Mouse (Mus musculus) cerebellum, postnatal 4 days (tissue): Measurements from ENCODE around the gene Platr17.
"Not testable (repeated sequence)": the region's sequence is repeated elsewhere in the genome, so short reads cannot be mapped to it uniquely, and the experiment has no call there.

Experiments
- DNase-seq, 2 experiments: peaks; one replicate each; pipeline ENCODE4 v3.0.0; 2022; ENCODE audit warnings: low spot score in 2 of 2, mixed read lengths in 1 of 2

Platr17 gene

GRCm38 (mm10) chr17:33940206-33940805, 35.4 kb downstream of the Platr17 start, which contains the start of the genes Pfdn6 and Wdr46:
Pfdn6 (minus strand) TSS chr17:33940343.
Wdr46 (plus strand) TSS chr17:33940660.
- DNase-seq: peak; percentile 69 to 83

- no peak for DNase-seq
Measured at GRCm38 (mm10) chr17:33940981-33941380, 36.0 kb downstream of the Platr17 start.

GRCm38 (mm10) chr17:33941381-33941780, 36.4 kb downstream of the Platr17 start:
- no peak for DNase-seq

GRCm38 (mm10) chr17:33943454-33943853, 38.5 kb downstream of the Platr17 start:
- DNase-seq: no peak

GRCm38 (mm10) chr17:33947430-33948089, 42.6 kb downstream of the Platr17 start:
- DNase-seq: no peak

GRCm38 (mm10) chr17:33948090-33948904, 43.4 kb downstream of the Platr17 start:
- no peak for DNase-seq

- DNase-seq: no peak
Measured at GRCm38 (mm10) chr17:33948905-33949537, 44.1 kb downstream of the Platr17 start.

- no peak for DNase-seq
Measured at GRCm38 (mm10) chr17:33950131-33950625, 45.2 kb downstream of the Platr17 start.

- peak in 1 of 2 experiments; percentile 73 for DNase-seq
Measured at GRCm38 (mm10) chr17:33951021-33951946, 46.3 kb downstream of the Platr17 start, which contains the start of gene B3galt4. B3galt4 (minus strand) TSS chr17:33951488.

- DNase-seq: not testable (repeated sequence)
Measured at GRCm38 (mm10) chr17:33952015-33952414, 47.1 kb downstream of the Platr17 start.

GRCm38 (mm10) chr17:33952879-33953278, 47.9 kb downstream of the Platr17 start:
- DNase-seq: no peak

- no peak for DNase-seq
Measured at GRCm38 (mm10) chr17:33953310-33953709, 48.4 kb downstream of the Platr17 start.

- no peak for DNase-seq
Measured at GRCm38 (mm10) chr17:33953961-33954565, 49.1 kb downstream of the Platr17 start.

GRCm38 (mm10) chr17:33954646-33955554, 50.0 kb downstream of the Platr17 start:
- DNase-seq: no peak

- DNase-seq: peak; percentile 87 to 96
Measured at GRCm38 (mm10) chr17:33955555-33956214, 50.8 kb downstream of the Platr17 start, which contains the start of the genes Vps52 and Rps18. Vps52 (plus strand) TSS chr17:33955812. Rps18 (minus strand) TSS chr17:33956001.
